Mouse (Mus musculus) MEL (cell line): ENCODE results near the gene Srcap. TPM values are rescaled to one million over a fixed set of nuclear protein-coding genes. Genes with fewer than 3 reads are reported as not detected.

Source experiments
- DNase-seq: peaks from one replicate; pipeline ENCODE4 v3.0.0; 2011; ENCODE audit warnings: low read depth, low spot score
- H3K27ac ChIP-seq: 2 replicates; pipeline ENCODE4 v1.5.1; 2012; ENCODE audit warnings: low read depth, mild to moderate bottlenecking, control low read depth, low read length, moderate library complexity; ENCODE audit not compliant: control insufficient read depth
- H3K27me3 ChIP-seq, 2 experiments: fragments of 150-350 bp in 1 of 2; sonication (generic) in 1 of 2; 2 replicates each; pipeline ENCODE4 v1.6.1; 2012; ENCODE audit warnings: low read length in 2 of 2, mild to moderate bottlenecking in 2 of 2, improper control_type of control experiment in 1 of 2, moderate library complexity in 1 of 2; ENCODE audit not compliant: insufficient read depth in 2 of 2, control insufficient read depth in 1 of 2
- H3K36me3 ChIP-seq, 2 experiments: 2 replicates each; pipeline ENCODE4 v1.6.1; 2012 to 2014; ENCODE audit warnings: low read length in 2 of 2, improper control_type of control experiment in 1 of 2, inconsistent platforms in 1 of 2, mild to moderate bottlenecking in 1 of 2; ENCODE audit not compliant: insufficient read depth in 2 of 2, control insufficient read depth in 1 of 2
- H3K4me1 ChIP-seq, 2 experiments: fragments of 150-350 bp in 1 of 2; sonication (generic) in 1 of 2; 2 replicates each; pipeline ENCODE4 v1.6.1; 2012; ENCODE audit warnings: low read length in 2 of 2, improper control_type of control experiment in 1 of 2, mild to moderate bottlenecking in 1 of 2; ENCODE audit not compliant: insufficient read depth in 2 of 2, control insufficient read depth in 1 of 2
- H3K4me3 ChIP-seq, 2 experiments: fragments of 150-350 bp in 1 of 2; sonication (generic) in 1 of 2; 2 replicates each; pipeline ENCODE4 v1.5.1; 2012; ENCODE audit warnings: low read depth in 2 of 2, low read length in 2 of 2, mild to moderate bottlenecking in 2 of 2, moderate library complexity in 2 of 2, control low read depth in 1 of 2, improper control_type of control experiment in 1 of 2; ENCODE audit not compliant: control insufficient read depth in 1 of 2, insufficient read depth in 1 of 2
- H3K79me2 ChIP-seq: 2 replicates; pipeline ENCODE4 v1.6.1; 2012; ENCODE audit warnings: mild to moderate bottlenecking, low read length, moderate library complexity; ENCODE audit not compliant: control insufficient read depth, poor library complexity, insufficient read depth
- H3K9ac ChIP-seq: 2 replicates; pipeline ENCODE4 v1.6.1; 2012; ENCODE audit warnings: low read depth, mild to moderate bottlenecking, control low read depth, low read length, moderate library complexity; ENCODE audit not compliant: control insufficient read depth, poor library complexity, severe bottlenecking
- H3K9me3 ChIP-seq: fragments of 150-350 bp; sonication (generic); replicated peaks from 2 replicates; pipeline ENCODE4 v1.6.1; 2012; ENCODE audit warnings: mild to moderate bottlenecking, low read length, improper control_type of control experiment, moderate library complexity; ENCODE audit not compliant: insufficient read depth
- BHLHE40 ChIP-seq: IDR thresholded peaks from 2 replicates; pipeline ENCODE4 v1.6.1; 2012; ENCODE audit warnings: low read depth, mild to moderate bottlenecking, inconsistent platforms, low read length, improper control_type of control experiment, borderline replicate concordance
- CHD1 ChIP-seq: IDR thresholded peaks from 2 replicates; pipeline ENCODE4 v1.6.1; 2012; ENCODE audit warnings: low read depth, mild to moderate bottlenecking, inconsistent platforms, low read length, improper control_type of control experiment
- CHD2 ChIP-seq: IDR thresholded peaks from 2 replicates; pipeline ENCODE4 v1.6.1; 2011; ENCODE audit warnings: low read length, improper control_type of control experiment
- CTCF ChIP-seq, 3 experiments: IDR thresholded peaks in 2 of 3; conservative IDR thresholded peaks in 1 of 3; 2 replicates each; pipeline ENCODE4 v1.5.1; 2011 to 2012; ENCODE audit warnings: low read length in 3 of 3, low read depth in 2 of 3, mild to moderate bottlenecking in 2 of 3, improper control_type of control experiment in 1 of 3, inconsistent platforms in 1 of 3, mixed read lengths in 1 of 3, moderate library complexity in 1 of 3; ENCODE audit not compliant: control insufficient read depth in 1 of 3, insufficient read depth in 1 of 3, poor library complexity in 1 of 3, severe bottlenecking in 1 of 3
- E2F4 ChIP-seq: IDR thresholded peaks from 2 replicates; pipeline ENCODE4 v1.6.1; 2011; ENCODE audit warnings: low read depth, low read length, improper control_type of control experiment, borderline replicate concordance
- ELF1 ChIP-seq: IDR thresholded peaks from 2 replicates; pipeline ENCODE4 v1.6.1; 2014; ENCODE audit warnings: low read depth, mild to moderate bottlenecking, inconsistent platforms, low read length, improper control_type of control experiment, moderate library complexity
- EP300 ChIP-seq, 2 experiments: IDR thresholded peaks; 2 replicates each; pipeline ENCODE4 v1.6.1; 2011; ENCODE audit warnings: improper control_type of control experiment in 2 of 2, low read length in 2 of 2, low read depth in 1 of 2, mild to moderate bottlenecking in 1 of 2
- ETS1 ChIP-seq: IDR thresholded peaks from 2 replicates; pipeline ENCODE4 v1.6.1; 2012; ENCODE audit warnings: low read depth, mild to moderate bottlenecking, inconsistent platforms, low read length, improper control_type of control experiment, moderate library complexity
- GABPA ChIP-seq: IDR thresholded peaks from 2 replicates; pipeline ENCODE4 v1.6.1; 2012; ENCODE audit warnings: low read depth, mild to moderate bottlenecking, inconsistent platforms, low read length, improper control_type of control experiment, moderate library complexity
- GATA1 ChIP-seq: IDR thresholded peaks from 2 replicates; pipeline ENCODE4 v1.6.1; 2011; ENCODE audit warnings: low read depth, low read length, improper control_type of control experiment
- HCFC1 ChIP-seq: IDR thresholded peaks from 2 replicates; pipeline ENCODE4 v1.6.1; 2012; ENCODE audit warnings: low read depth, mild to moderate bottlenecking, inconsistent platforms, low read length, improper control_type of control experiment, moderate library complexity
- JUND ChIP-seq: IDR thresholded peaks from 2 replicates; pipeline ENCODE4 v1.6.1; 2011; ENCODE audit warnings: low read depth, mild to moderate bottlenecking, improper control_type of control experiment, low read length
- KAT2A ChIP-seq: conservative IDR thresholded peaks from 2 replicates; pipeline ENCODE4 v1.6.1; 2012; ENCODE audit warnings: low read depth, low read length, improper control_type of control experiment, inconsistent platforms
- MAX ChIP-seq: IDR thresholded peaks from 2 replicates; pipeline ENCODE4 v1.6.1; 2011; ENCODE audit warnings: low read length, improper control_type of control experiment
- MAZ ChIP-seq: IDR thresholded peaks from 2 replicates; pipeline ENCODE4 v1.6.1; 2012; ENCODE audit warnings: low read depth, mild to moderate bottlenecking, inconsistent platforms, low read length, improper control_type of control experiment
- MEF2A ChIP-seq: IDR thresholded peaks from 2 replicates; pipeline ENCODE4 v1.6.1; 2014; ENCODE audit warnings: low read depth, mild to moderate bottlenecking, inconsistent platforms, low read length, improper control_type of control experiment; ENCODE audit not compliant: poor library complexity, insufficient replicate concordance, severe bottlenecking; ENCODE audit errors: extremely low read depth
- MYB ChIP-seq: IDR thresholded peaks from 2 replicates; pipeline ENCODE4 v1.6.1; 2011; ENCODE audit warnings: mild to moderate bottlenecking, low read depth, low read length, improper control_type of control experiment
- MYC ChIP-seq: IDR thresholded peaks from 2 replicates; pipeline ENCODE4 v1.6.1; 2011; ENCODE audit warnings: low read depth, mild to moderate bottlenecking, low read length, improper control_type of control experiment, moderate library complexity
- NELFE ChIP-seq: IDR thresholded peaks from 2 replicates; pipeline ENCODE4 v1.6.1; 2011; ENCODE audit warnings: low read depth, low read length, improper control_type of control experiment
- NRF1 ChIP-seq: IDR thresholded peaks from 2 replicates; pipeline ENCODE4 v1.6.1; 2014; ENCODE audit warnings: low read depth, mild to moderate bottlenecking, inconsistent platforms, low read length, improper control_type of control experiment, moderate library complexity; ENCODE audit not compliant: poor library complexity, insufficient read depth, severe bottlenecking
- POLR2A ChIP-seq, 2 experiments: IDR thresholded peaks; 2 replicates each; pipeline ENCODE4 v1.6.1; 2011 to 2012; ENCODE audit warnings: low read length in 2 of 2, mild to moderate bottlenecking in 2 of 2, control low read depth in 1 of 2, improper control_type of control experiment in 1 of 2, low read depth in 1 of 2, moderate library complexity in 1 of 2; ENCODE audit not compliant: control insufficient read depth in 1 of 2, insufficient read depth in 1 of 2, poor library complexity in 1 of 2
- POLR2AphosphoS2 ChIP-seq: IDR thresholded peaks from 2 replicates; pipeline ENCODE4 v1.6.1; 2011; ENCODE audit warnings: low read length, improper control_type of control experiment
- POLR2AphosphoS5 ChIP-seq: IDR thresholded peaks from 2 replicates; pipeline ENCODE4 v1.6.1; 2012; ENCODE audit warnings: low read depth, borderline replicate concordance, mild to moderate bottlenecking, inconsistent platforms, low read length, moderate library complexity, mixed read lengths
- RCOR1 ChIP-seq: IDR thresholded peaks from 2 replicates; pipeline ENCODE4 v1.6.1; 2012; ENCODE audit warnings: low read depth, mild to moderate bottlenecking, inconsistent platforms, low read length, improper control_type of control experiment
- SIN3A ChIP-seq: IDR thresholded peaks from 2 replicates; pipeline ENCODE4 v1.6.1; 2012; ENCODE audit warnings: low read length, improper control_type of control experiment, inconsistent platforms
- SMC3 ChIP-seq: IDR thresholded peaks from 2 replicates; pipeline ENCODE4 v1.6.1; 2011; ENCODE audit warnings: low read depth, low read length, improper control_type of control experiment
- TAL1 ChIP-seq: IDR thresholded peaks from 2 replicates; pipeline ENCODE4 v1.6.1; 2012; ENCODE audit warnings: mild to moderate bottlenecking, inconsistent platforms, low read length, moderate library complexity, mixed read lengths
- TBP ChIP-seq: IDR thresholded peaks from 2 replicates; pipeline ENCODE4 v1.8.0; 2011; ENCODE audit warnings: low read depth, low read length, improper control_type of control experiment
- TCF12 ChIP-seq: IDR thresholded peaks from 2 replicates; pipeline ENCODE4 v1.6.1; 2014; ENCODE audit warnings: low read depth, mild to moderate bottlenecking, inconsistent platforms, low read length, improper control_type of control experiment, moderate library complexity
- UBTF ChIP-seq: IDR thresholded peaks from 2 replicates; pipeline ENCODE4 v1.6.1; 2012; ENCODE audit warnings: low read depth, mild to moderate bottlenecking, inconsistent platforms, low read length, improper control_type of control experiment, moderate library complexity, borderline replicate concordance; ENCODE audit not compliant: insufficient read depth
- USF1 ChIP-seq: IDR thresholded peaks from 2 replicates; pipeline ENCODE4 v1.6.1; 2014; ENCODE audit warnings: low read depth, mild to moderate bottlenecking, inconsistent platforms, low read length, improper control_type of control experiment, moderate library complexity
- USF2 ChIP-seq, 2 experiments: IDR thresholded peaks; 2 replicates each; pipeline ENCODE4 v1.6.1; 2011 to 2012; ENCODE audit warnings: improper control_type of control experiment in 2 of 2, low read length in 2 of 2, borderline replicate concordance in 1 of 2, inconsistent platforms in 1 of 2, low read depth in 1 of 2, mild to moderate bottlenecking in 1 of 2; ENCODE audit not compliant: insufficient read depth in 1 of 2
- ZC3H11A ChIP-seq: IDR thresholded peaks from 2 replicates; pipeline ENCODE4 v1.6.1; 2012; ENCODE audit warnings: low read depth, mild to moderate bottlenecking, inconsistent platforms, low read length, improper control_type of control experiment
- ZMIZ1 ChIP-seq: IDR thresholded peaks from 2 replicates; pipeline ENCODE4 v1.6.1; 2012; ENCODE audit warnings: low read depth, mild to moderate bottlenecking, inconsistent platforms, low read length, improper control_type of control experiment, moderate library complexity
- ZNF384 ChIP-seq: IDR thresholded peaks from 2 replicates; pipeline ENCODE4 v1.6.1; 2012; ENCODE audit warnings: low read depth, mild to moderate bottlenecking, inconsistent platforms, low read length, improper control_type of control experiment
- polyA plus RNA-seq, 2 experiments: library from polyadenylated mRNA; stranded (reverse) in 1 of 2; unstranded in 1 of 2; fragments of >175 nt in 1 of 2; fragments of >200 nt in 1 of 2; gene quantifications; 2 replicates each; pipeline versions ENCODE4 v1.2.1 to v1.2.4; 2012; ENCODE audit warnings: low replicate concordance in 2 of 2, low read depth in 1 of 2; ENCODE audit not compliant: insufficient read length in 2 of 2, insufficient read depth in 1 of 2, missing spikeins in 1 of 2
- total RNA-seq: library from RNA; depleted of rRNA; stranded (reverse); fragments of 300-350 nt; gene quantifications from 2 replicates; pipeline ENCODE4 v1.2.3, GENCODE M21; 2012

Srcap gene
- total and polyA plus RNA-seq, 3 experiments, result 20.3 to 45.1 (median 34.3) TPM

DNA sequence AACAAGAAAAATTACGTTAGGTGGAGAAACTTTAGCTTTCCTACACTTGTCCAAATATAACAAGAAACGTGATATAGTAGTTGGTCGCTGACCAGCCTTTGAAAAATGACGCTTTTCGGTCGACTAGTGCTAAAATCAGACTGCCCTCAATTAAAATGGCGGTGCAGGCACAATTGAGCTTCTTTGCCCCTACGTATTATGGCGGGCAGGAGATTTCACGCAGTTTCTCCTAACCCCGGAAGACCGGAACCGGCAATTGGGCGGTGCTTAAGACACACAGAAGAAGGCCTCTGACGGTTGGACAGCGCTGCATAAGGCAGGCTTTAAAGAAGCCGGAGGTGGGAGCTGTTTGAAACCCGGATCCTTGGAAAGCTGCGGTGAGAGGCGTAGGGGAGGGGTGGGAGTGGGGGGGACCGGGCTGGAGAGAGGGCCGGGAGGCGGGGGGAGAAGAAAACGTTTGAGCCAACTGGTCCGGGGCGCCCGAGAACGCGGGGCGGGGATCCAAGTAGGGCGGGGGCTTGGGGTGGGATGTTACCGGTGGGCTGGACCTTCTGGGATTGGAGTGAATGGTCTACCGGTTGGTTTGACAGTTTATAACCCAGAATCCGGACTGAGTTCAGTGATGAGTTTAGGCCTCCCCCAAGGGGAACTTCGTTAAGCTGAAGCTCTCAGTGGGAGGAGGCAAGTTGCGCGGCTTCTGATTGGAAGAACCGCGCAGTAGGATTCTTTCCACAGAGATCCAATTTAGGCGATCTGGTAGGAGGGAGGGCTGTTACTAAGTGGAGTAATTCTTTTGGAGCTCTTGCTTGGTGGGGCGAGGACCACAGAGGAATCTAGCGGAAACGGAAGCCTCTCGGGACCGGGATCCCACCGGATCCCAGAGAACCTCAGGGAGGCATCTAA, 40.8 kb upstream of the Srcap start:
- Histone ChIP-seq H3K79me2 (peaks cover 19% of the 10 kb centered on the region), H3K9ac (peak overlapping the region; percentile 86), H3K4me3 (peak overlapping the region; percentile 80 to 92), H3K36me3 (peaks cover 0 to 6% of the 10 kb centered on the region in 2 experiments; a peak in 3 of 4 replicates), H3K27me3 (no peaks in the 10 kb centered on the region), H3K9me3 (no peaks in the 10 kb centered on the region), H3K4me1 (peaks cover 0 to 5% of the 10 kb centered on the region in 2 experiments; a peak in 3 of 4 replicates), H3K27ac (peak overlapping the region; percentile 97)
- DNase-seq, result peak; percentile 98
- TF ChIP-seq USF2 (IDR thresholded peaks at IDR 0.05; ENCODE audit: borderline replicate concordance in 1 of 2, insufficient read depth in 1 of 2, low read depth in 1 of 2, low read length in 2 of 2) (no peak), BHLHE40 (no peak), ELF1 (peak; percentile 94), MYB (peak; percentile 63), HCFC1 (peak; percentile 95), GABPA (no peak), TBP (peak; percentile 80), CTCF (IDR thresholded peaks at IDR 0.05 in 2 of 3, conservative IDR thresholded peaks at IDR 0.05 in 1 of 3; ENCODE audit: control insufficient read depth in 1 of 3, insufficient read depth in 1 of 3, low read depth in 2 of 3, low read length in 3 of 3, poor library complexity in 1 of 3, severe bottlenecking in 1 of 3) (no peak), RCOR1 (peak; percentile 83), NRF1 (peak; percentile 58), CHD1 (peak; percentile 90; the same call in 1 of the 2 replicates), MAX (peak; percentile 72), TAL1 (no peak), POLR2A (IDR thresholded peaks at IDR 0.05; ENCODE audit: control insufficient read depth in 1 of 2, insufficient read depth in 1 of 2, low read depth in 1 of 2, low read length in 2 of 2, poor library complexity in 1 of 2) (peak; percentile 38 to 80; a peak in 3 of 4 replicates), POLR2AphosphoS2 (peak; percentile 36), UBTF (no peak), E2F4 (no peak), MAZ (peak; percentile 84), ZNF384 (0 out of 2 replicates have a peak, but pooled peaks have one; percentile 14), JUND (no peak), CHD2 (peak; percentile 68), KAT2A (peak; percentile 81), USF1 (0 out of 2 replicates have a peak, but pooled peaks have one; percentile 1), TCF12 (peak; percentile 77), SIN3A (peak; percentile 88), NELFE (peak; percentile 69), POLR2AphosphoS5 (no peak), MYC (peak; percentile 84), ZMIZ1 (0 out of 2 replicates have a peak, but pooled peaks have one; percentile 56), SMC3 (no peak), MEF2A (no peak), EP300 (IDR thresholded peaks at IDR 0.05; ENCODE audit: low read depth in 1 of 2, low read length in 2 of 2) (peak in 1 of 2 experiments; percentile 55; a peak in 1 of 4 replicates), ZC3H11A (no peak), ETS1 (peak; percentile 52; the same call in 1 of the 2 replicates), GATA1 (no peak)
